Mouse (Mus musculus): Measurements from ENCODE around the gene Jmjd6. TPM values are rescaled to one million over a fixed set of nuclear protein-coding genes. Genes with fewer than 3 reads are reported as not detected.

The Jmjd6 gene
- total and polyA plus RNA-seq, 3 experiments, result 106 to 116 (median 109) TPM

- Histone ChIP-seq H3K9ac (ENCODE audit: insufficient read depth, low read depth) (no peak overlapping the region), H3K4me3 (replicated peaks in 1 of 3; ENCODE audit: low read depth in 2 of 3, low read length in 2 of 3, poor library complexity in 1 of 3) (no peak overlapping the region), H3K27ac (ENCODE audit: insufficient read depth, low read depth) (no peak overlapping the region), H3K4me1 (ENCODE audit: control insufficient read depth in 1 of 2, insufficient read depth in 2 of 2) (no peaks in the 10 kb centered on the region), H3K36me3 (replicated peaks in 1 of 2; ENCODE audit: control insufficient read depth in 1 of 2, insufficient read depth in 1 of 2, low read length in 1 of 2) (peaks cover 13 to 18% of the 10 kb centered on the region in 2 experiments), H3K27me3 (replicated peaks) (no peaks in the 10 kb centered on the region), H3K9me3 (replicated peaks; ENCODE audit: low read length) (no peaks in the 10 kb centered on the region), H3K79me2 (replicated peaks; ENCODE audit: control insufficient read depth, extremely low read depth, insufficient read depth, poor library complexity, severe bottlenecking) (no peaks in the 10 kb centered on the region), H3K4me2 (ENCODE audit: insufficient read depth, low read depth, poor library complexity, severe bottlenecking) (no peak overlapping the region)
- in situ Hi-C loops (cut with MboI; ENCODE audit: low pct_ligation_motif_present, low pct_unique_long_range_greater_than_20kb, low sequenced_read_pairs), result no loop called here
- TF ChIP-seq CHD2 (IDR thresholded peaks at IDR 0.05; ENCODE audit: low read length) (no peak), JUND (conservative IDR thresholded peaks at IDR 0.05; ENCODE audit: low read depth, low read length) (no peak), GABPA (IDR thresholded peaks at IDR 0.05; ENCODE audit: insufficient replicate concordance, low read depth, low read length) (no peak), ZMIZ1 (IDR thresholded peaks at IDR 0.05; ENCODE audit: low read depth, low read length) (no peak), HCFC1 (IDR thresholded peaks at IDR 0.05; ENCODE audit: low read depth, low read length) (no peak), PAX5 (IDR thresholded peaks at IDR 0.05; ENCODE audit: low read length) (no peak), BHLHE40 (IDR thresholded peaks at IDR 0.05; ENCODE audit: low read depth, low read length) (no peak), NRF1 (IDR thresholded peaks at IDR 0.05; ENCODE audit: low read depth, low read length) (no peak), KAT2A (IDR thresholded peaks at IDR 0.05; ENCODE audit: insufficient replicate concordance, low read length) (no peak), JUN (IDR thresholded peaks at IDR 0.05; ENCODE audit: insufficient read depth, low read depth, low read length) (no peak), MAZ (IDR thresholded peaks at IDR 0.05; ENCODE audit: low read depth, low read length) (no peak), USF1 (IDR thresholded peaks at IDR 0.05; ENCODE audit: low read depth, low read length) (no peak), ELF1 (IDR thresholded peaks at IDR 0.05; ENCODE audit: low read depth, low read length) (no peak), POLR2A (IDR thresholded peaks at IDR 0.05; ENCODE audit: low read depth, low read length) (no peak), UBTF (IDR thresholded peaks at IDR 0.05; ENCODE audit: low read depth, low read length) (no peak), CTCF (conservative IDR thresholded peaks at IDR 0.05 in 1 of 2, IDR thresholded peaks at IDR 0.05 in 1 of 2; ENCODE audit: low read depth in 2 of 2, low read length in 2 of 2) (no peak)
- dilution Hi-C loops (cut with MboI; ENCODE audit: extremely low pct_ligation_motif_present, extremely low pct_unique_long_range_greater_than_20kb, low sequenced_read_pairs), result no loop called here
- no peak for DNase-seq (ENCODE audit: extremely low read depth)
Observed at GRCm38 (mm10) chr11:116878454-116878853, 35.2 kb upstream of the Jmjd6 start.

DNA sequence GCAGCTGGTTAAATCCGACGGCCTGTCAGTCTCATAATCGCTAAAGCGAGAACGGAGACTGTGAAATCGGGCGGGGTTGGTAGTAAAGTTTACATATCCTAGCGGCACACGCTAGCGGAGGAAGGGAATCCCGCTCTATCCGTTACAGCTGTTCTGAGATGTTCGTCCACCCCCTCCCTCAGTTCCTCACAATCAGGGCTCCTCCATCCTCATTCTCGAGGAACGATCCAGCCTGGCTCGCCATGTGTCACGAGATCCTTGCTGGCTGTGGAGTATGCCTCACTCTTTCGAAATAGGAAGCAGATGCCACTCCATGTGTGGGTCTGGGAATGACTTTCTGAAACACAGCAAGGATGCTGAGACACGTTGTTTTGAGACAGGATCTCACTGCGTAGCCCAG, 30.7 kb upstream of the Jmjd6 start:
- H3K9ac ChIP-seq (ENCODE audit: insufficient read depth, low read depth), result no peak overlapping the region
- no peaks in the 10 kb centered on the region for H3K9me3 ChIP-seq (replicated peaks; ENCODE audit: low read length)
- H3K79me2 ChIP-seq (replicated peaks; ENCODE audit: control insufficient read depth, extremely low read depth, insufficient read depth, poor library complexity, severe bottlenecking), result no peaks in the 10 kb centered on the region
- peaks cover 36 to 54% of the 10 kb centered on the region in 2 experiments for H3K36me3 ChIP-seq (replicated peaks in 1 of 2; ENCODE audit: control insufficient read depth in 1 of 2, insufficient read depth in 1 of 2, low read length in 1 of 2)
- peaks cover 8 to 26% of the 10 kb centered on the region in 2 experiments for H3K4me1 ChIP-seq (ENCODE audit: control insufficient read depth in 1 of 2, insufficient read depth in 2 of 2)
- no peak overlapping the region for H3K4me3 ChIP-seq (replicated peaks in 1 of 3; ENCODE audit: low read depth in 2 of 3, low read length in 2 of 3, poor library complexity in 1 of 3)
- no peak overlapping the region for H3K27ac ChIP-seq (ENCODE audit: insufficient read depth, low read depth)
- no peak for DNase-seq (ENCODE audit: extremely low read depth)
- TF ChIP-seq IRF4 (IDR thresholded peaks at IDR 0.05; ENCODE audit: low read depth, low read length), result no peak
- no peak for TF ChIP-seq E2F4 (IDR thresholded peaks at IDR 0.05; ENCODE audit: insufficient replicate concordance, low read depth, low read length)
- dilution Hi-C loops (cut with MboI; ENCODE audit: extremely low pct_ligation_motif_present, extremely low pct_unique_long_range_greater_than_20kb, low sequenced_read_pairs), result no loop called here
- H3K27me3 ChIP-seq (replicated peaks), result no peaks in the 10 kb centered on the region
- no peak overlapping the region for H3K4me2 ChIP-seq (ENCODE audit: insufficient read depth, low read depth, poor library complexity, severe bottlenecking)
- in situ Hi-C loops (cut with MboI; ENCODE audit: low pct_ligation_motif_present, low pct_unique_long_range_greater_than_20kb, low sequenced_read_pairs), result no loop called here

All from CH12.LX (cell line).